Mouse (Mus musculus) NIH3T3 (cell line): Measurements from ENCODE around the gene Frs2.

Experiments
- DNase-seq: peaks from one replicate; pipeline ENCODE4 v3.0.0-alpha.2; 2012; ENCODE audit warnings: low read depth

Frs2 gene

GRCm38 (mm10) chr10:117148361-117149003, at the start of gene Frs2:
TSS of gene Frs2 (minus strand) at chr10:117148534.
- peak; percentile 98 for DNase-seq

- no peak for DNase-seq
Measured at GRCm38 (mm10) chr10:117196696-117197095, 48.4 kb upstream of the Frs2 start.

GRCm38 (mm10) chr10:117195748-117196147, 47.4 kb upstream of the Frs2 start:
- DNase-seq, result no peak

- DNase-seq, result no peak
Measured at GRCm38 (mm10) chr10:117195005-117195404, 46.7 kb upstream of the Frs2 start.

- no peak for DNase-seq
Measured at GRCm38 (mm10) chr10:117193364-117193763, 45.0 kb upstream of the Frs2 start.

- no peak for DNase-seq
Measured at GRCm38 (mm10) chr10:117185399-117186089, 37.2 kb upstream of the Frs2 start.

DNA sequence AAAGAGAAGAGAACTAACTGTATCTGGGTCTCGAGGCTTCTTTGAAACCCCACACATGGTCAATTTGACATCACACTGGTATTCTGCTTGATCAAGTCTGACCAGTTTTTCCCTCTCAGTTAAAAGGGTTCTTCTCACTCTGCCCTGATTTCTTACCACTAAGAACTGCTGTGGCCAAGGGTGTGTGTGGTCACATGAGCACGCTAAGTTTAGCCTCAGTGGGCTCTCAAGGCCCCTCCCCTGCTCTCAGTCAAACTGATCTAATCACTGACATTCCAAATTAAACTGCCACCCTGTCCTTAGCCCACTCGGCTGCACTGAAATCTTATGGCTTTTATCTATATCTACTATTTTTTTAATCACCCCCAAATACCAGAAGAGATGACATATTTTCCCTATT, 32.8 kb upstream of the Frs2 start:
- DNase-seq, result no peak

DNA sequence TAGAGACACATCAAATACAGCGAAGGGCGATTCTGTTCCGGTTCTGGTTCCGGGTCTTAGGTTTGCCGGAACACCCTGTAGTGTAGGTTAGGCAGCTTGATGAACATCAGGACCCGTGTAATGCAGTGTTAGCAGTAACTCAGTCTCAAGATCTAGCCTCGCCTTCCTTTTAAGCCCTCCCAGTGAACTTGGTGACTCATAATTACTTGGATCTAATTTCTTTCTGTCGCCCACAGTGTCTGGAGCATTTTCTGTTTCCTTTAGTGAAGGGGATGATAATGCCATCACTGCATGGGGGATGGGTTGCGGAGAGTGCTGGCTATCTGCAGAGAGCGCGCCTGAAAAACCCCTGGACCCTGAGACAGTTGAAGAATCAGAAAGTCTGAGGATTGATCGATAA, 26.3 kb upstream of the Frs2 start:
- peak; percentile 64 for DNase-seq

- DNase-seq, result peak; percentile 48
Measured at GRCm38 (mm10) chr10:117173566-117174438, 25.5 kb upstream of the Frs2 start.

- DNase-seq, result no peak
Measured at GRCm38 (mm10) chr10:117173111-117173510, 24.8 kb upstream of the Frs2 start.

- no peak for DNase-seq
Measured at GRCm38 (mm10) chr10:117172069-117172468, 23.7 kb upstream of the Frs2 start.

- DNase-seq, result peak; percentile 30
Measured at GRCm38 (mm10) chr10:117166785-117167425, 18.6 kb upstream of the Frs2 start.

- DNase-seq, result no peak
Measured at GRCm38 (mm10) chr10:117162662-117163061, 14.3 kb upstream of the Frs2 start.

DNA sequence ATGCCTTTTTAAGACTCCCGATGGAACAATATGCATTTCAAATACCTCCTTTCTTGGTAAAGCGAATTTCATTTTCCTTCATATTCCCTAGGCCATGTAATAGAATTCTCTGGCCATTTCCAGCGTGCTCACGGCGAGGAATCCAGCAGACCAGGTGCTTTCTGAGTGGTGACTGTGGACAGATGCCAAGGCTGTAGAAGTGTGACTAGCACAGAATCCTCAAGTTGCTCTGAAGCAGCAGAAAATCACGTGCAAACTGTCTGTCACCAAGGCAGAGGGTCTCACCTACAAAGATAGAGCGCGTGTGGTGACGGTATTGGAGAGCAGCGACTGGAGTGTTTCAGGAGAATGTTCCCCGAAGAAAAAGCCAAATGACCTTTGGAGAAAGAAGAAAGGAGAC, 11.8 kb upstream of the Frs2 start:
- DNase-seq, result peak; percentile 42

- DNase-seq, result peak; percentile 39
Measured at GRCm38 (mm10) chr10:117152247-117152646, 3.9 kb upstream of the Frs2 start.

DNA sequence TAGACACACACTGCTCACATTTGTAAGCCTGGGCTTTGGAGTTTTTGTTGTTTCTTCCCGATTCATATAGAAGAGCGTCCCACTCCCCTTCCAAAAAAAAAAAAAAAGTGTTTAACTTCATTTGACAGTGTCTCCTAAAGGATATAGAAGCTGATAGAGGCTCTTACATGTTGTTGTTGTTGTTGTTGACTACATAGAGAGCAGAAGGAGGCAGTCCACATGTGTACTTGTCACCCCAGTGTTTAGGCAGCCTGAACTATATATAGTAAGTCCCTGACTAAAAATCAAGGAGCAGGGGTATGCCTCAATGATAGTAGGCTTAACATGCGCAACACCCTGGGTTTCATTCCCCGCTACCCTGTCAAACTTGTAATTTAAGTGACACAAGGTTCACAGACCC, 3.3 kb upstream of the Frs2 start:
- no peak for DNase-seq

DNA sequence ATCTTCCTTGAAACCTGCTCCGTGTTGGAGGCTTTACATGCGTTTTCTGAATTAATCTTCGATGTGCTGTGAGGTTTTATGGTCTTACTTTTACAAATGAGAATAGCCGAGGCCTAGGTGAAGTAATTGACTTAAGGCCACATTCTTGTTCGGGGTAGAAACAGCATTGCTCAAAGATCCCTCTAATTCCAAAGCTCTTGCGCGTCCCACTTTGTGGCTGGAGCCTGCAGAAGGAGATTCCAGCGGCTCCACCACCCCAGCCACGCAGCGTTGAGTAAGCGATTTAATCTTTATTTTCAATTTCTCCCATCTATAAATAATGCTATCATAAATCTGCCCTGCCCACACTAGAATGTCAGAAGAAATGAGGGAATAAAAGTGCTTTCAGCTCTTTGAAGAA, 2.9 kb upstream of the Frs2 start:
- DNase-seq, result peak; percentile 92

DNA sequence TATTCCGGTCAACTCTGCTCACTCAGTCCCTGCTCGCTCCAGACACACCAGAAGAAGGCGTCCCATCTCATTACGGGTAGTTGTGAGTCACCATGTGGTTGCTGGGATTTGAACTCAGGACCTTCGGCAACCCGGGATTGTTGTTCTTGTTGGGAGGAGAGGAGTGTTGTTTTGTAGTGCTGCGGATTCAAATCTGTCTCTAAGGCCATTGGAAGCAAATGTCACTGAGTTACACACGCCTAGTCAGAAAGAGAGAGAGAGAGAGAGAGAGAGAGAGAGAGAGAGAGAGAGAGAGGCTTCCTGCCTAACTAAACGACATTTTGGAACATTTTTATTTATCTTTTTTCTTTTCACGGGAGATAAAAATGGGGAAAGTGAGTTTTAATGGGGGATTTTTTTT, 2.4 kb upstream of the Frs2 start:
- peak; percentile 65 for DNase-seq

GRCm38 (mm10) chr10:117149942-117150617, 1.7 kb upstream of the Frs2 start:
- DNase-seq, result peak; percentile 81

DNA sequence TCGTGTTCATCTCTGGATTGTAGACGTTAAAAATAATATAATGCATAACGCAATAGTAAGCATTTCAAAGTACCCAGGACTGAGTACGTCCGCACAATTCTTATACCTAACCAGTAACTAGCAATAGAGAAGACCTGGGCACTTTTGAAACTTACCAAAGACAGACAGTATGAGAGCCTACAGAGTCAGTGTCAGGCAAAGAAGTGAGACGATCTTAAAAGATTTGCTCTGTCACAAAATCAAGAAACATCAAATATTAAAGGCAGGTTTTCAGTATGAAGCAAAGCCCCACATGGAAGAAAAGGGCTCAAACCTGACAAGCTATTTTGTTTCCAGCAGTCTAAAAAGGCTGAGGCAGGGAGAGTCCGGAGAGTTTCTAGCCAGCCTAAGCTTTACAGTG, 907 bp upstream of the Frs2 start:
- no peak for DNase-seq

DNA sequence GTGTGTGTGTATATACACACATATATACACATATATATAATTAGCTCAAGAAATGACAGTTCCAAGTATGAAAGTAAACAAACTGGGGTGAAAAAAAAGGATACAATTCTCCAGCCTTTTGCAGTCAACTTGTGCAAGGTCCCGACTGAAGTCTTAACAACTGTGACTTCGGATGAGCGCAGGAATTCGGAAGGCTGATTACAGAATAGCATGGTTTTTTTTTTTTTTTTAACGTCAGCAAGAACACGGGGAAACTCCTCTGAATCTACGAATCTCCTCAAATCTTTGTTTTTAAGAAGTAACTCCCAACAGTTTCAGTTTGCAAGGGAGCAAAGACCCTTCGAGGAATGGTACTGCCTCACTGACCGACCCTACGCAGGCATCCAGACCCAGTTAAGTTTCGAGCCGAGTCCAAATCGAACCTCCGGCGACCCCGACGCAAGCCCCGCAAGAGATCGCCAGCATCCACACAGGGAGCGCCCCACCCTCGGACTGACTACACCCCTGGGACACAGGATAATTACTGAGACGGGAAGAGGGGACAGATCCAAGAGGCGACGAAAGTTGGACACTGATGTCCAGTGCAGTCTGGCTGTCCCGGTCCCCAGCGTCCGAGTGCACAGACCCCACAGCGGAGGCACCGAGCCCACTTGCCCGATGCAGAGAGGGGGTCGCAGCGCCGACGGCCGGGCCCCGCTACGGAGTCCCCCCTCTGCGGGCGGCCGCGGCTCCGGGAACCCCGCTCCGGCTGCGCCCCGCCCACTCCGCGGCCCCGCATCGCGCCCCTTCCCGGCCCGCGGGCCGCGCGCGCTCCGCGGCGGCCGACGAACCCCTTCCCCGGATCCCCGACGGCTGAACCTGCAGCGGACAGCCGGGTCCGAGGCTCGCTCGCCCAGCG, 622 bp downstream of the Frs2 start:
- DNase-seq, result peak; percentile 44
